Mouse (Mus musculus) left cerebral cortex, adult 8-10 months (tissue): ENCODE measurements around the gene Fntb. TPM values are rescaled to one million over a fixed set of nuclear protein-coding genes. Genes with fewer than 3 reads are reported as not detected.
"Not testable (repeated sequence)": the region's sequence is repeated elsewhere in the genome, so short reads cannot be mapped to it uniquely, and the experiment has no call there.

ENCODE experiments used
- DNase-seq, 2 experiments: peaks; one replicate each; pipeline ENCODE4 v3.0.0; 2022; ENCODE audit warnings: low spot score in 2 of 2
- total RNA-seq, 4 experiments: library from RNA; stranded (reverse); gene quantifications; 2 replicates each; pipeline ENCODE4 v1.2.4; 2022

Fntb gene
- total RNA-seq, 4 experiments from 2014 or later: 28.4 to 36.7 (median 32.3) TPM

- peak; percentile 99 for DNase-seq
These were observed 71.9 kb downstream of the Fntb start for GRCm38 (mm10) chr12:76837101-76837843.

- DNase-seq: no peak
These were observed 72.7 kb downstream of the Fntb start for GRCm38 (mm10) chr12:76837844-76838650.

- no peak for DNase-seq
These were observed 73.9 kb downstream of the Fntb start for GRCm38 (mm10) chr12:76839298-76839697.

GRCm38 (mm10) chr12:76840081-76840480 is 74.7 kb downstream of the Fntb start:
- DNase-seq: no peak

GRCm38 (mm10) chr12:76844346-76845061 is 79.1 kb downstream of the Fntb start:
- no peak for DNase-seq

GRCm38 (mm10) chr12:76852419-76852818 is 87.0 kb downstream of the Fntb start:
- DNase-seq: no peak

- no peak for DNase-seq
These were observed 88.2 kb downstream of the Fntb start for GRCm38 (mm10) chr12:76853378-76854142.

GRCm38 (mm10) chr12:76857087-76857486 is 91.7 kb downstream of the Fntb start:
- DNase-seq: no peak

- DNase-seq: not testable (repeated sequence)
These were observed 93.4 kb downstream of the Fntb start for GRCm38 (mm10) chr12:76858788-76859187.

- peak; percentile 28 to 68 for DNase-seq
These were observed 98.3 kb downstream of the Fntb start for GRCm38 (mm10) chr12:76863651-76864050.

- no peak for DNase-seq
These were observed 99.9 kb downstream of the Fntb start for GRCm38 (mm10) chr12:76865266-76865665.

- peak in 1 of 2 experiments; percentile 49 for DNase-seq
These were observed 102.3 kb downstream of the Fntb start for GRCm38 (mm10) chr12:76867586-76868280.

GRCm38 (mm10) chr12:76868463-76869198 is 103.2 kb downstream of the Fntb start:
- no peak for DNase-seq

- peak in 1 of 2 experiments; percentile 27 for DNase-seq
These were observed 104.2 kb downstream of the Fntb start for GRCm38 (mm10) chr12:76869561-76869960.

- no peak for DNase-seq
These were observed 107.5 kb downstream of the Fntb start for GRCm38 (mm10) chr12:76872767-76873316.

- no peak for DNase-seq
These were observed 109.4 kb downstream of the Fntb start for GRCm38 (mm10) chr12:76874826-76875225.

- DNase-seq: no peak
These were observed 113.9 kb downstream of the Fntb start for GRCm38 (mm10) chr12:76879242-76879641.

- no peak for DNase-seq
These were observed 114.7 kb downstream of the Fntb start for GRCm38 (mm10) chr12:76880131-76880530.

GRCm38 (mm10) chr12:76883824-76884223 is 118.4 kb downstream of the Fntb start:
- no peak for DNase-seq
